In the genomic region with DNA sequence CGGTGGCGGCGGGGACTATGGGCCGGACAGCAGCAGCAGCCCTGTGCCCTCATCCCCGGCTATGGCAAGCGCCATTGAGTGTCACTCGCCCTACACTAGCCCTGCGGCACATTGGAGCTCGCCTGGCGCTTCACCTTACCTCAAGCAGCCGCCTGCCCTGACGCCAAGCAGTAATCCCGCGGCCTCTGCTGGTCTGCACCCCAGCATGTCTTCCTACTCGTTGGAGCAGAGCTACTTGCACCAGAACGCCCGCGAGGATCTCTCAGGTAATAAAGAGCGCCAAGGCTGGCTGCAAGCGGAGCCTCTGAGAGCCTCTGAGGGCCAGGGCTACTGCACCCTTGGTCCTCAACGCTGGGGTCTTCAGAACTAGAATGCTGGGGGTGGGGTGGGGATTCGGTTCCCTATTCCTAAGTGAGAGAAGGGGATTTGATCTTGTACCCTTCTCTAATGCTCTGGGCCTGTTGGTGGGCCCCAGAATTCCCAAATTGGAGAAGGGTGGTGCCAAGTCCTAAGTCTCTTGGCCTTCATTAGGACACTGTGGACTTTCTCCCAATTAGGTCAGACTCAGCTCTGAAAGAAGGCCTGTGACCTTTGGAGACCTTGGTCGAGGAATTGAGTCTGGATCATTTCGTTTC, we compare ENCODE assay signal across 10 mouse cellular contexts. TPM values are rescaled to one million over a fixed set of nuclear protein-coding genes. Genes with fewer than 3 reads are reported as not detected.
A peak's percentile ranks its signal among the peaks of the same experiment; 100 is the strongest.
DNase-seq lines count a peak whose midpoint lies in the region; ATAC-seq and TF ChIP-seq lines count a peak whose summit lies in the region.
"Had no signal": no experiment of that assay in that cellular context is flagged by ENCODE, and none has a peak within 500 bp of the region (broad histone marks: within the 10 kb centered on the region; RNA-seq: fewer than 3 reads in every experiment).

No protein-coding gene starts in this region.

- under 1% methylated on average over 24 of the region's 24 CpGs for WGBS in embryonic facial prominence, embryonic 13.5 days
- WGBS in intestine, postnatal 0 days: 5% methylated on average over 24 of the region's 24 CpGs
- WGBS in small intestine, adult 2 months: 5% methylated on average over 24 of the region's 24 CpGs

- H3K27ac ChIP-seq in left cerebral cortex, adult 2 months: peak overlapping the region; percentile 50
- H3K27ac ChIP-seq in embryonic facial prominence, embryonic 13.5 days: peak overlapping the region; percentile 81; the same call in 1 of the 2 replicates
- H3K27ac ChIP-seq in intestine, postnatal 0 days (ENCODE audit: low read depth, low read length): peak overlapping the region; percentile 77; the same call in 1 of the 2 replicates
- peak overlapping the region; percentile 34; the same call in 1 of the 2 replicates for H3K27ac ChIP-seq in small intestine, adult 2 months (ENCODE audit: insufficient read depth, low read depth, low read length)

- no peak for ATAC-seq in embryonic facial prominence, embryonic 13.5 days (ENCODE audit: insufficient number of reproducible peaks, insufficient read depth, low FRiP score, low TSS enrichment, low read depth)
- ATAC-seq in intestine, postnatal 0 days: no peak

- peaks cover 44% of the 10 kb centered on the region for H3K4me1 ChIP-seq in embryonic facial prominence, embryonic 13.5 days
- no peaks in the 10 kb centered on the region for H3K4me1 ChIP-seq in intestine, postnatal 0 days (replicated peaks; ENCODE audit: control insufficient read depth, insufficient read depth, low read length)
- H3K4me1 ChIP-seq in small intestine, adult 2 months (ENCODE audit: control insufficient read depth, insufficient read depth, insufficient read length, low read length): peaks cover 6% of the 10 kb centered on the region; the same call in 1 of the 2 replicates

- peak overlapping the region; percentile 43 for H3K4me3 ChIP-seq in left cerebral cortex, adult 2 months
- peak overlapping the region; percentile 59 for H3K4me3 ChIP-seq in embryonic facial prominence, embryonic 13.5 days
- peak overlapping the region; percentile 64 for H3K4me3 ChIP-seq in intestine, postnatal 0 days (ENCODE audit: low read depth, low read length)
- H3K4me3 ChIP-seq in small intestine, adult 2 months (ENCODE audit: low read depth, low read length): peak overlapping the region; percentile 60

- H3K9me3 ChIP-seq in embryonic facial prominence, embryonic 13.5 days: no peaks in the 10 kb centered on the region
- no peaks in the 10 kb centered on the region for H3K9me3 ChIP-seq in intestine, postnatal 0 days (ENCODE audit: control insufficient read depth)

- TF ChIP-seq CTCF in left cerebral cortex, adult 2 months (IDR thresholded peaks at IDR 0.05): no peak
- TF ChIP-seq CTCF in intestine, postnatal 0 days (IDR thresholded peaks at IDR 0.05; ENCODE audit: low read depth): no peak
- TF ChIP-seq CTCF in small intestine, adult 2 months (IDR thresholded peaks at IDR 0.05; ENCODE audit: extremely low read depth, insufficient read length, insufficient replicate concordance, low read depth, low read length): no peak

- no peak for DNase-seq in left cerebral cortex, adult 2 months (ENCODE audit: extremely low spot score in 1 of 2, low spot score in 2 of 2)
- DNase-seq in left cerebral cortex, postnatal 10 days (ENCODE audit: extremely low spot score in 1 of 2, low spot score in 2 of 2): no peak
- no peak for DNase-seq in thymus, postnatal 36 days
- no peak for DNase-seq in ovary, postnatal 14 days (ENCODE audit: low spot score)
- no peak for DNase-seq in left cerebral cortex, adult 11 months (ENCODE audit: low spot score)

- intact Hi-C loops in left cerebral cortex, adult 2 months (cut with DNase I): loop anchor here (5.0 kb wide), 1 partner anchor 175 kb away; no protein-coding TSS in a partner anchor
- intact Hi-C loops in left cerebral cortex, postnatal 10 days (cut with DNase I): loop anchor here (10.0 kb wide), 1 partner anchor 178 kb away; a partner anchor contains a TSS

- peak overlapping the region; percentile 90 for H3K4me2 ChIP-seq in embryonic facial prominence, embryonic 13.5 days
- peak overlapping the region; percentile 60 for H3K4me2 ChIP-seq in intestine, postnatal 0 days (replicated peaks; ENCODE audit: low read depth)

- H3K36me3 ChIP-seq in embryonic facial prominence, embryonic 13.5 days: no peaks in the 10 kb centered on the region
- no peaks in the 10 kb centered on the region for H3K36me3 ChIP-seq in intestine, postnatal 0 days (ENCODE audit: control insufficient read depth, insufficient read depth)
- H3K36me3 ChIP-seq in small intestine, adult 2 months (ENCODE audit: control insufficient read depth, insufficient read depth, low read length): no peaks in the 10 kb centered on the region

- peak overlapping the region; percentile 77 for H3K9ac ChIP-seq in embryonic facial prominence, embryonic 13.5 days
- peak overlapping the region; percentile 73 for H3K9ac ChIP-seq in intestine, postnatal 0 days (ENCODE audit: low read depth, low read length)

- H3K27me3 ChIP-seq in embryonic facial prominence, embryonic 13.5 days: peaks cover 99% of the 10 kb centered on the region
- H3K27me3 ChIP-seq in intestine, postnatal 0 days (replicated peaks; ENCODE audit: control insufficient read depth, insufficient read depth, low read length): peaks cover 94% of the 10 kb centered on the region
- H3K27me3 ChIP-seq in small intestine, adult 2 months (ENCODE audit: control insufficient read depth, insufficient read depth, low read length): peaks cover 69% of the 10 kb centered on the region

- no peak for TF ChIP-seq POLR2A in small intestine, adult 2 months (IDR thresholded peaks at IDR 0.05; ENCODE audit: low read depth, low read length)

RNA-seq across cellular contexts. Expression of a gene that starts 1.5 kb away (rescaled TPM):
- 1 to 10 TPM; 4.6 to 4.9 TPM for total RNA-seq in left cerebral cortex, adult 2 months (2021)
- 10 to 100 TPM in 1 of 2 experiments, 1 to 10 TPM in 1; 8.2 to 10.2 TPM for total RNA-seq in left cerebral cortex, postnatal 10 days (2021)
- polyA plus RNA-seq in embryonic facial prominence, embryonic 13.5 days (2015; fragmentation: Nextera tagmentation; extraction: Ambion mirVana): 3.9 and 7.5 TPM in 2 replicates
- 9.3 and 10.6 TPM in 2 replicates for polyA plus RNA-seq in intestine, postnatal 0 days (2015; fragmentation: Nextera tagmentation; extraction: Ambion mirVana)
- polyA plus RNA-seq in small intestine, adult 2 months (2012; rRNA removed): 28.4 and 41.4 TPM in 2 replicates
- total RNA-seq: common myeloid progenitor, adult 5-6 weeks; neutrophil, adult 5-6 weeks had no signal
